Mouse (Mus musculus) embryonic facial prominence, embryonic 11.5 days (tissue): ENCODE results near the gene Aprt. TPM values are rescaled to one million over a fixed set of nuclear protein-coding genes. Genes with fewer than 3 reads are reported as not detected.
A peak's percentile ranks its signal among the peaks of the same experiment; 100 is the strongest.

Experiments used
- ATAC-seq: fragments of 200-750 bp; cut with Nextera tagmentation; replicated peaks from 2 replicates; pipeline ENCODE4 v1.8.0; 2017; ENCODE audit warnings: low read depth; ENCODE audit not compliant: insufficient number of reproducible peaks, low FRiP score, low TSS enrichment
- DNase-seq: peaks from one replicate; pipeline ENCODE4 v3.0.0-alpha.2; 2015; ENCODE audit warnings: low spot score
- H3K27ac ChIP-seq: fragments of 300-500 bp; sonication (generic); replicated peaks from 2 replicates; pipeline ENCODE4 v1.5.1; 2014; ENCODE audit warnings: mild to moderate bottlenecking, low read depth, low read length, control low read depth
- H3K27me3 ChIP-seq: fragments of 300-500 bp; sonication (generic); 2 replicates; pipeline ENCODE4 v1.6.1; 2014; ENCODE audit warnings: mild to moderate bottlenecking, low read length, moderate library complexity, mixed read lengths; ENCODE audit not compliant: control insufficient read depth, insufficient read depth
- H3K36me3 ChIP-seq: fragments of 300-500 bp; sonication (generic); replicated peaks from 2 replicates; pipeline ENCODE4 v1.6.1; 2014; ENCODE audit warnings: low read depth, mild to moderate bottlenecking, low read length, moderate library complexity, mixed read lengths; ENCODE audit not compliant: control insufficient read depth, insufficient read depth
- H3K4me1 ChIP-seq: fragments of 300-500 bp; sonication (generic); 2 replicates; pipeline ENCODE4 v1.6.1; 2014; ENCODE audit warnings: low read length, mixed read lengths; ENCODE audit not compliant: control insufficient read depth, insufficient read depth
- H3K4me2 ChIP-seq: fragments of 300-500 bp; sonication (generic); 2 replicates; pipeline ENCODE4 v1.6.1; 2014; ENCODE audit warnings: low read depth, mild to moderate bottlenecking, control low read depth, low read length, moderate library complexity
- H3K4me3 ChIP-seq: fragments of 300-500 bp; sonication (generic); 2 replicates; pipeline ENCODE4 v1.5.1; 2014; ENCODE audit warnings: low read depth, low read length, control low read depth
- H3K9ac ChIP-seq: fragments of 300-500 bp; sonication (generic); replicated peaks from 2 replicates; pipeline ENCODE4 v1.6.1; 2014; ENCODE audit warnings: mild to moderate bottlenecking, control low read depth, low read length
- H3K9me3 ChIP-seq: fragments of 300-500 bp; sonication (generic); replicated peaks from 2 replicates; pipeline ENCODE4 v1.6.1; 2016; ENCODE audit warnings: mild to moderate bottlenecking, low read length, inconsistent platforms, mixed read lengths; ENCODE audit not compliant: control insufficient read depth
- WGBS: fragments of 180-500 bp; shearing (Covaris S2); extraction: QIAGEN DNeasy Blood & Tissue Kit; methylation state at CpG from one replicate; pipeline ENCODE4 v1.1.7; 2014; 5-methylcytosine and 5-hydroxymethylcytosine counted together
- polyA plus RNA-seq: library from polyadenylated mRNA; unstranded; fragments of >200 nt; fragmentation: Nextera tagmentation; extraction: Ambion mirVana; gene quantifications from 2 replicates; pipeline ENCODE4 v1.2.1, GENCODE M21; 2014

The Aprt gene
- polyA plus RNA-seq, 1 experiment from 2014 or later, result 246 TPM

- H3K36me3 ChIP-seq, result no peaks in the 10 kb centered on the region
- DNase-seq, result no peak
- no peak overlapping the region for H3K27ac ChIP-seq
- no peak overlapping the region for H3K4me3 ChIP-seq
- no peaks in the 10 kb centered on the region for H3K9me3 ChIP-seq
- ATAC-seq, result no peak
- no peaks in the 10 kb centered on the region for H3K27me3 ChIP-seq
- WGBS, result 35% methylated on average over 5 of the region's 5 CpGs
- peaks cover 6% of the 10 kb centered on the region for H3K4me1 ChIP-seq
- H3K4me2 ChIP-seq, result no peak overlapping the region
- no peak overlapping the region for H3K9ac ChIP-seq
Observed at GRCm38 (mm10) chr8:122547815-122548214, 28.9 kb downstream of the Aprt start.

GRCm38 (mm10) chr8:122546811-122547453 is 29.8 kb downstream of the Aprt start:
- Histone ChIP-seq H3K4me3 (no peak overlapping the region), H3K4me2 (no peak overlapping the region), H3K4me1 (peaks cover 6% of the 10 kb centered on the region), H3K36me3 (no peaks in the 10 kb centered on the region), H3K9ac (no peak overlapping the region; the same call in 1 of the 2 replicates), H3K27me3 (no peaks in the 10 kb centered on the region), H3K9me3 (no peaks in the 10 kb centered on the region), H3K27ac (peak overlapping the region; percentile 1)
- ATAC-seq (no peak), DNase-seq (no peak)
- WGBS, result 71% methylated on average over 24 of the region's 24 CpGs

- H3K4me3 ChIP-seq, result no peak overlapping the region
- WGBS, result 82% methylated on average over 7 of the region's 7 CpGs
Observed at GRCm38 (mm10) chr8:122546066-122546755, 30.5 kb downstream of the Aprt start.

GRCm38 (mm10) chr8:122544138-122544537 is 32.6 kb downstream of the Aprt start:
- Histone ChIP-seq H3K27me3 (no peaks in the 10 kb centered on the region), H3K36me3 (no peaks in the 10 kb centered on the region), H3K9ac (no peak overlapping the region), H3K4me1 (no peaks in the 10 kb centered on the region), H3K9me3 (no peaks in the 10 kb centered on the region), H3K4me3 (no peak overlapping the region), H3K27ac (no peak overlapping the region), H3K4me2 (no peak overlapping the region)
- WGBS, result 81% methylated on average over 8 of the region's 8 CpGs
- no peak for DNase-seq
- ATAC-seq, result no peak

More at GRCm38 (mm10) chr8:122546066-122546755, 30.5 kb downstream of the Aprt start:
- Histone ChIP-seq H3K36me3 (no peaks in the 10 kb centered on the region), H3K4me2 (no peak overlapping the region), H3K9ac (no peak overlapping the region; the same call in 1 of the 2 replicates), H3K27ac (peak overlapping the region; percentile 1; the same call in 1 of the 2 replicates), H3K27me3 (no peaks in the 10 kb centered on the region), H3K9me3 (no peaks in the 10 kb centered on the region), H3K4me1 (peaks cover 1% of the 10 kb centered on the region; the same call in 1 of the 2 replicates)
- ATAC-seq (no peak), DNase-seq (no peak)

GRCm38 (mm10) chr8:122538310-122539076 is 38.2 kb downstream of the Aprt start:
- Histone ChIP-seq H3K4me3 (no peak overlapping the region), H3K4me1 (no peaks in the 10 kb centered on the region), H3K9ac (no peak overlapping the region), H3K9me3 (no peaks in the 10 kb centered on the region), H3K27me3 (no peaks in the 10 kb centered on the region), H3K27ac (no peak overlapping the region), H3K36me3 (no peaks in the 10 kb centered on the region), H3K4me2 (no peak overlapping the region)
- DNase-seq, result no peak
- no peak for ATAC-seq
- 84% methylated on average over 9 of the region's 9 CpGs for WGBS

- Histone ChIP-seq H3K4me1 (no peaks in the 10 kb centered on the region), H3K9ac (no peak overlapping the region), H3K36me3 (no peaks in the 10 kb centered on the region), H3K27ac (peak overlapping the region; percentile 28; the same call in 1 of the 2 replicates), H3K4me2 (no peak overlapping the region), H3K9me3 (no peaks in the 10 kb centered on the region), H3K27me3 (no peaks in the 10 kb centered on the region), H3K4me3 (no peak overlapping the region)
- DNase-seq (no peak), ATAC-seq (no peak)
- 91% methylated on average over 2 of the region's 2 CpGs for WGBS
Observed at GRCm38 (mm10) chr8:122537812-122538211, 38.9 kb downstream of the Aprt start.

- WGBS, result 39% methylated on average over 6 of the region's 6 CpGs
- Histone ChIP-seq H3K36me3 (no peaks in the 10 kb centered on the region), H3K27ac (0 out of 2 replicates have a peak overlapping the region, but pooled peaks have one; percentile 28), H3K4me1 (no peaks in the 10 kb centered on the region), H3K9ac (no peak overlapping the region), H3K9me3 (no peaks in the 10 kb centered on the region), H3K27me3 (no peaks in the 10 kb centered on the region), H3K4me2 (no peak overlapping the region), H3K4me3 (no peak overlapping the region)
- ATAC-seq (peak; percentile 58; the same call in 1 of the 2 replicates), DNase-seq (peak; percentile 67)
Observed at GRCm38 (mm10) chr8:122537033-122537432, 39.7 kb downstream of the Aprt start.
